Mouse (Mus musculus) heart, adult 11 months (tissue): ENCODE measurements around the gene C530025M09Rik.

Experiments used
- DNase-seq: peaks from one replicate; pipeline ENCODE4 v3.0.0; 2022

C530025M09Rik gene

GRCm38 (mm10) chr2:149798613-149799012, 32.4 kb downstream of the C530025M09Rik start:
- DNase-seq = no peak
